Mouse (Mus musculus): ENCODE data around the gene Astn2.

Astn2 gene

DNA sequence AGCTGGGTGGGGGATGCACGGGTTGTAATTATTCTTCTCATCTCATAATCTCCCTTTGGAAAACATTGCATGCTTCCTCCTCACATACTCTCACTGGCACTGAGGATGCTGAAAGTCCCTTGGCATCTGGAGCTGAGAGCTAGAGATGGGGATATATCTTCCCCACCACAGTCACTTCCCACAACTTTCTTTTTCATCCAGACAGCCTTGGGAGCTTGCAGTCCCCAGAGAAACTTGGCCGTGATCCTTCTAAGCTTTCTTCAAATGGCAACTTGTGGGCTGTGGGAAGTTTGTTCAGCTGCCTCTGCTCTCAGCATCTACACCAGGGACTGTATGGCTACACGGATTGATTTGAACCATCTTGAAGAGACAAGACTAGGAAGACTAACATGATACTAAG lies 428.2 kb downstream of the Astn2 start:
- in situ Hi-C loops (cut with MseI, MboI), result no loop called here

DNA sequence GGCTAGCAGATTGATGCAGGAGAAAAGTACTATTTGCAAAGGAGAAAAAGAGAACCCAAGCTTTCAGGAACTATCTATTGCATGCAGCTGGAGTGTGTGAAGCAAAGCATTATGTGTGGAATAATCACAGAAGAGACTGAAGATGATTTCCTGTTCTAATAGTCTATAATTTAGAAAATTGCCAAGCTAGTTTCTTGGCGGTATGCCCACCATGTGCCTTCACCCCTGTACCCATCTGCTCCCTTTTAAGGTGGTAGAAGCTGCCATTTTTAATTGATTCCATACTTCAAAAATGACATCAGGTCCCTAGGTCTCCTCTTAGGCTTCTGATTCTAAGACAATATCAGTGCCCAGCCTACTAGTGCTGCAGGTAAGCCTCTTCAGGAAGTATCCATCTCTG lies 432.0 kb downstream of the Astn2 start:
- in situ Hi-C loops (cut with MseI, MboI), result no loop called here

GRCm38 (mm10) chr4:65969318-65969717 lies 435.1 kb downstream of the Astn2 start:
- in situ Hi-C loops (cut with MseI, MboI), result no loop called here

DNA sequence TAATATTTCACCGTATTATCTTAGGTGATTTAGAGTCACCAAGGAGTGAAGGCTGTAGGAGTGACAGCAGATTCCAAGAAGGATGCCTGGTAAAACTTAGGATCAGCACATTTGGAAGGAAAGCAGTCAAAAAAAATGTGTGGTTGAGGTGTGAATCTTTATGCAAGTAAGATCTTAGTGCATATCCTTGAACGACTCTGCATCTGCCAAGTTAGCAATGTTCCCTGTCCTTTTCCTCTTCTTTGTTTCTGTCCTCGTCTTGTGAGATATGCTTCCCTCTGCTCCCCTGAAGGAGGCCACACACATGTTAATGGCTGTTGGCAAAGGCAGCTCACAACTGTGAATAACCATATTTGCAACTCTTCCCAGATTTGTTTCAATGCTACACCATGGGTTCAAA lies 439.8 kb downstream of the Astn2 start:
- in situ Hi-C loops (cut with MseI, MboI), result no loop called here

GRCm38 (mm10) chr4:65959188-65959759 lies 445.1 kb downstream of the Astn2 start:
- in situ Hi-C loops (cut with MseI, MboI), result no loop called here

- in situ Hi-C loops (cut with MseI, MboI), result no loop called here
These were observed 445.8 kb downstream of the Astn2 start for GRCm38 (mm10) chr4:65958369-65959187.

- in situ Hi-C loops (cut with MseI, MboI), result no loop called here
These were observed 452.5 kb downstream of the Astn2 start for GRCm38 (mm10) chr4:65951918-65952317.

DNA sequence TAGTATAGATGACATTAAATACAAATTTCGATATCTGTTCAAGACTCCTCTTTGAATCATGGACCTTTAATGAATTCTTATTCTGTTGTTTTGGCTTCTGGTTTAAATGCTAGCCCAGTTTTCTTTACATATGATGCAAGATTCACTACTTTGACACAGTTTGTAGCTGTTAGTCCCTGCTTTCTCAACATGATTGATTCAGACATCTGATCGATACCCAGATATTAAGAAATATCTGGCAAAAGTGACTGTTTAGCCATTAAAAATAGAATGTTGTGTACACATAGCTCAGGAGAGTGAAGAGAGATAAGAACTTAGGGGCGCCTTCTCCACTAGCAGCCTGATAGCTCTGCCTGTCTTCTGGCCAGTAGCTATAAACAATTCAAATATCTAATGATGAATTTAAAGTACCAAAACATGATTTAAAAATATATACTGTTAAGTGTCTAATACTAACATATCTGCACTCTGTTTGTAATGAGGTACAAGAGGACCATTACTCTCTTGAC lies 457.2 kb downstream of the Astn2 start:
- in situ Hi-C loops (cut with MseI, MboI), result no loop called here

- in situ Hi-C loops (cut with MseI, MboI), result no loop called here
These were observed 458.4 kb downstream of the Astn2 start for GRCm38 (mm10) chr4:65946021-65946420.

- in situ Hi-C loops (cut with MseI, MboI), result no loop called here
These were observed 473.5 kb downstream of the Astn2 start for GRCm38 (mm10) chr4:65930901-65931300.

DNA sequence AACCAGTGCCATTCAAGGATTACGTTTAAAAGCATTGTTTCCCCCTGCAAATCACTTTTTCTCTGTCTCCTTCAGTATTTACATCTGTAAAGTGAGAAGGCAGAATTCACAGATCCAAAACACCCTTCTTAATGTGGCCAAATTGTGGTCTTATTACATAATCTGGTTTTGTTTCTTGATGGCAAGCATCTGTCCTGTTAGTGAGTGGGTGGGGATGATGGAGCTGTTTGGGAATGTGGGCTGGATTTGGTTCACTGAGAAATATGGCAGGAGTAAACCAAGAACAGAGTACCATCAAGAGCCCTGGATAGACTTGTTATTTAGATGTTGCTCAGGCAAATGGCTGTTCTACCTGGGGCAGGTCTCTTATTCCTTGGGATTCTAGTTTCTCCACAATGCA lies 484.1 kb downstream of the Astn2 start:
- in situ Hi-C loops (cut with MseI, MboI), result no loop called here

GRCm38 (mm10) chr4:65916027-65917008 lies 488.1 kb downstream of the Astn2 start:
- in situ Hi-C loops (cut with MseI, MboI), result no loop called here

GRCm38 (mm10) chr4:65912247-65912942 lies 492.0 kb downstream of the Astn2 start:
- in situ Hi-C loops (cut with MseI, MboI), result no loop called here

DNA sequence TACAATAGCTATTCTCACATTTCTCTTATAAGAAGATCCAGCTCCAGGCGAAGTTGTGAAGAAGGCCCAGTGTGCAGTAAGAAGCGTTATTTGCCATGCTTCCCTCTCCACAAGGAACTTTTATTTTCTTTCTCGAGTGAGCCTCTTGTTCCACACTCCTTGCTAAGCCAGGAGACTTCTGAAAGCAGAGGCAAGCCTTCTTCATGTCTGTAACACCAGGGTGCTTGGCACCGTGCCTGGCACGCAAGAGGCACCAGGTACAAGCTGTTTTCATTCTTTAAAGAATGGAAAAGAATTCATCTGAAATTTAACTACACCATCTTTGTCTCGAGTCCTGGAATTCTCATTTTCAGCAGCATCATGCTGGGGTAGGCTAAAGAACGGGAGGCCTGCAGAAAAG lies 496.8 kb downstream of the Astn2 start:
- in situ Hi-C loops (cut with MseI, MboI), result no loop called here

DNA sequence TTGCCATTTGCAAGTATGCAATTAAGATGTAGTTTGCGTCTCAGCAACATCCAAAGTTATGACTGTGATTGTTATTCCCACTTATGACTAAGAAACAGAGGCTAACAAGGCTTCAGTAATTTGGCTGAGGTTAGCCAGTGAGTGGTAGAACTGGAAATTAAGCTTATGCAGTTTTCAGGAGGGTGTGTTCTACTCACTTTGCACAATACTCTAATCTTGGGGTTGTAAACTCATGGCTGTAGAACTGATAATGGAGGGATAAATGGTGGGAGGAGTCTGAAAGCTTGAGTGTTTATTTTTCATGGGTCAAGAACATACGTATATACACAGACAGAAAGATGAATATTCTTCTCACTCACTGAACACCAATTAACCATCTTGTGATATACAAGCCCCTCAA lies 499.4 kb downstream of the Astn2 start:
- in situ Hi-C loops (cut with MseI, MboI), result no loop called here

DNA sequence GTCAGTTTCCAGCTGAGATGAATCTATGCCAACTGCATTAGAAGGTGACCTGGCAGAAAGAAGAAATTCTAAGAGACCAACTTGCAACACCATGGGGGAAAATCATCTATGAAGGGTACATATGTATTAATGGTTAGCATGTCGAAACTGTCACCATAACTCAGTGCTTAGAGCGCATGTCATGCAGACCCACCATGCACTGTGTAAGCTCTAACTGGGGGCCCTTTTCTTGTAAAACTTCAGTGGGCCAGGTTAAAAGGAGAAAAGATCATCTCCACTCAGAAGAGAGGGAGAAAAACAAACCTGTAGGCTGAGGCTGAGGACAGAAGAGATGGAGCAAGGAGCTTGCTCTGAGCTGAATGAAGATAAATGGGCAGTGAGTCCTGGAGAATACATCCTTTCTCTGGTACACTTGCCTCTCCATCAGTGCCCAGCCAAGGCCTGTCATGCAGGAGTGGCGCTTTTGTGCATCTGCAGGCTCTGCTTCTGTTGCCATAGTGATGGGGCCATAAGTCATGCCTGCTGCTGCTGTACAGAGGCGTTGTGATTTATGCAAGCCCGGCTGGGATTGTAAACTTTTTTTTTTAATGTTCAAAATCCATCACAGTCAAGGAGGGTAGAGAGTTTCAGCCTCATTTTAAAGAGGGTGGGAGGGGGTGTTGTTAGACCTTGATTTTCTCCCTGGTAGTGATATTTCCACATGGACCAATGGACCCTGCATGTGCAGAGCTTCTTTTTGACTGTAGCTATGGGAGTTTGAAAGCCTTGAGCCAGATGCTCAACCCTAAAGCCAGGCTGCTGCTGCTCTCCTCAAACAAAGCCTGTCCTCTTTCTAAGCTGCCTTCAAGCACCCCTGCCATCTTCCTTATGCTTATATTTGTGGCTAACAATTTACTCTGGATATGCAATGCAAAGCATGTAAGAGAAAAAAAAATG lies 508.1 kb downstream of the Astn2 start:
- in situ Hi-C loops (cut with MseI, MboI), result no loop called here

- in situ Hi-C loops (cut with MseI, MboI), result no loop called here
These were observed 515.9 kb downstream of the Astn2 start for GRCm38 (mm10) chr4:65888332-65888993.

GRCm38 (mm10) chr4:65886862-65887261 lies 517.5 kb downstream of the Astn2 start:
- in situ Hi-C loops (cut with MseI, MboI), result no loop called here

DNA sequence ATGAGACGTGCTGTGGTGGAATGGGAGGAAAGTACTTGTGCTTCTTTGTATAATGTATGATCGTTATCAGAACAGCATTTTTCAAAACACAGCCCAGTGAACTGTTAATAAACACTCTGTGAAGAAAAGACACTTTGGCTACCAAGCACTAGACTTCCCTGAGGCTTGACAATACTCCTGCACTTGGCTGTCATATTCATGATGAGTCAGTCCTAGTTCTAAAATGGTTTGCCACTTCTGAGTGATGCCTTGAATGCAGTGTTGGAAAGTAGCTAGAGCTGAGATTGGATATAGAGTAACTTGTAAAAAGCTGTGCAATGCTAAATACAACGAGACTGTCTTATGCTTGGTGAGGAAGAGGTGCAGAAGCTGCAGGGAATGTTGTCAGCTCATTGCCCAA lies 518.5 kb downstream of the Astn2 start:
- in situ Hi-C loops (cut with MseI, MboI), result no loop called here
